Mouse (Mus musculus) olfactory bulb, adult 2 months (tissue): Measurements from ENCODE around the gene Zglp1. TPM values are rescaled to one million over a fixed set of nuclear protein-coding genes. Genes with fewer than 3 reads are reported as not detected.

ENCODE experiments used
- H3K27ac ChIP-seq: fragments of 200-500 bp; 2 replicates; pipeline ENCODE4 v1.5.1; 2012; ENCODE audit warnings: low read depth, low read length; ENCODE audit not compliant: insufficient read depth
- H3K4me1 ChIP-seq: fragments of 200-500 bp; 2 replicates; pipeline ENCODE4 v1.6.1; 2012; ENCODE audit warnings: low read length; ENCODE audit not compliant: control insufficient read depth, insufficient read depth
- H3K4me3 ChIP-seq: fragments of 200-500 bp; 2 replicates; pipeline ENCODE4 v1.5.1; 2012; ENCODE audit warnings: mild to moderate bottlenecking, low read depth, low read length, moderate library complexity; ENCODE audit not compliant: insufficient read depth
- CTCF ChIP-seq: fragments of 200-500 bp; IDR thresholded peaks from 2 replicates; pipeline ENCODE4 v1.5.1; 2012; ENCODE audit warnings: low read depth, mild to moderate bottlenecking, low read length, moderate library complexity; ENCODE audit not compliant: insufficient read depth
- POLR2A ChIP-seq: fragments of 200-500 bp; IDR thresholded peaks from 2 replicates; pipeline ENCODE4 v1.6.1; 2012; ENCODE audit warnings: mild to moderate bottlenecking, low read depth, low read length, moderate library complexity; ENCODE audit not compliant: insufficient read depth
- WGBS: fragments of 180-500 bp; shearing (Covaris S2); methylation state at CpG from one replicate; pipeline ENCODE4 v1.1.7; 2018; 5-methylcytosine and 5-hydroxymethylcytosine counted together
- polyA plus RNA-seq: library from polyadenylated mRNA; stranded (reverse); fragments of >200 nt; gene quantifications from 2 replicates; pipeline ENCODE4 v1.2.4, GENCODE M21; 2012; ENCODE audit warnings: low replicate concordance; ENCODE audit not compliant: missing spikeins, insufficient read depth, insufficient read length

Gene Zglp1
- polyA plus RNA-seq: not detected in 2 replicates

GRCm38 (mm10) chr9:21067006-21067684 is at the start of gene Zglp1:
Zglp1 (minus strand) TSS chr9:21067093.
- Histone ChIP-seq H3K4me1 (peaks cover 14% of the 10 kb centered on the region), H3K27ac (no peak within 1 kb of the TSS), H3K4me3 (no peak within 1 kb of the TSS)
- no peak for TF ChIP-seq CTCF
- no peak for TF ChIP-seq POLR2A
- WGBS: 89% methylated on average over 27 of the region's 27 CpGs

DNA sequence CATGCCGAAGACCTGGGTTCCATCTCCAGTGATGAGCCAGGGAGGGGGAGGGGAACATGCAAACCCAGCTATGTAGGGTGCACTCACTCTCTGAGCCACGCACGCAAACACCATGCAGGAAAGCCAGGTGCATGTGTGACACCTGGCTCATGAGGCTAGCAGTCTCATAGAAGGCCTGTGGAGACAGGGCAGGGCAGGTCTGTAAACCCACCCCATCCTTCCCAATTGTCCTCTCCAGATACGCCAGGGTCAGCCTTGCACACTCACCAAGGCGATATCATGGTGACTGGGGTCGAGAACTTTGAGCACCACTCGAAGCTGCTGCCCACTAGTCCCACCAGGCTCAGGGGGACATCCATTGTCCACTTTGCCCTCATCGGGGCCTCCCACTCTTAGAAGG is 48.2 kb upstream of the Zglp1 start:
- Histone ChIP-seq H3K4me3 (no peak overlapping the region), H3K4me1 (peaks cover 6% of the 10 kb centered on the region; the same call in 1 of the 2 replicates), H3K27ac (no peak overlapping the region)
- WGBS: 91% methylated on average over 8 of the region's 8 CpGs
- TF ChIP-seq POLR2A (no peak), CTCF (no peak)

DNA sequence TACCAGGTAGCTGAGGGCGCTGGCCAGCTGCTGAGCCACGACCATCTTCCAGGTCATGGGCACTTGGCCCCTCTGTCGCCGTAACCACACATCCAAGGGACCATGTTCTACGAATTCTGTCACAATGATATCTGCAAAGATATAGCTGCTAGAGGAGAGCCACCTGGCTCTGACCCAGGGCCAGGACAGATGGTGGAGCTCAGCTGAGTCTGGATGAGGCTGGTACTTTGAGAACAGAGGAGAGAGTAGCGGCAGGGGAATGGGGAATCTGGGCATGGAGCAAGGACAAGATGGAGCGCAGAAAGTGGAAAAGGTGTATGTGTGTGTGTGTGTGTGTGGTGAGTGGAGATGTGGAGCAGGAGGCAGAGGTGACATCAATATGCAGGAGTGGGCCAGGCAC is 47.3 kb upstream of the Zglp1 start:
- Histone ChIP-seq H3K4me1 (peaks cover 6% of the 10 kb centered on the region; the same call in 1 of the 2 replicates), H3K4me3 (no peak overlapping the region), H3K27ac (no peak overlapping the region)
- TF ChIP-seq CTCF: no peak
- TF ChIP-seq POLR2A: no peak
- 91% methylated on average over 7 of the region's 7 CpGs for WGBS

DNA sequence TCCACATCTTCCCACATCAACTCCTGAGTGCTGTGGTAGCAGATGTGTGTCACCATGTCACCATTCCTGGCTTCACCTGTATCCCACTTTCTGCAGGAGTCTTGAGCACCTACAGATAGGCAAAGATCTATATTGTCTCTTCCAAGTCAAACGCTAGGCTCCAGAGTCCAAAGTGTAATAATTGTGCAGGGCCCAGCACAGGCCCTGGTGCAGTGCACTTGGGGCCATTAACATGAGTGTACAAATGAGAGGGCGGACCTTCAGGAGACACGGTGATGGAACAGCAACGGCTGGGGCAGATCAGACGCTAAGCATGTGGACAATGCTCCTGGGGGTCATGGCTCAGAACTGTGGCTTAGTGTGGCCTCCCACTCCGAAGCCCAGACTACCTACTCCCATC is 46.9 kb upstream of the Zglp1 start:
- H3K4me1 ChIP-seq: peaks cover 6% of the 10 kb centered on the region; the same call in 1 of the 2 replicates
- TF ChIP-seq CTCF (no peak), POLR2A (no peak)
- no peak overlapping the region for H3K27ac ChIP-seq
- 89% methylated on average over 6 of the region's 6 CpGs for WGBS
- no peak overlapping the region for H3K4me3 ChIP-seq

DNA sequence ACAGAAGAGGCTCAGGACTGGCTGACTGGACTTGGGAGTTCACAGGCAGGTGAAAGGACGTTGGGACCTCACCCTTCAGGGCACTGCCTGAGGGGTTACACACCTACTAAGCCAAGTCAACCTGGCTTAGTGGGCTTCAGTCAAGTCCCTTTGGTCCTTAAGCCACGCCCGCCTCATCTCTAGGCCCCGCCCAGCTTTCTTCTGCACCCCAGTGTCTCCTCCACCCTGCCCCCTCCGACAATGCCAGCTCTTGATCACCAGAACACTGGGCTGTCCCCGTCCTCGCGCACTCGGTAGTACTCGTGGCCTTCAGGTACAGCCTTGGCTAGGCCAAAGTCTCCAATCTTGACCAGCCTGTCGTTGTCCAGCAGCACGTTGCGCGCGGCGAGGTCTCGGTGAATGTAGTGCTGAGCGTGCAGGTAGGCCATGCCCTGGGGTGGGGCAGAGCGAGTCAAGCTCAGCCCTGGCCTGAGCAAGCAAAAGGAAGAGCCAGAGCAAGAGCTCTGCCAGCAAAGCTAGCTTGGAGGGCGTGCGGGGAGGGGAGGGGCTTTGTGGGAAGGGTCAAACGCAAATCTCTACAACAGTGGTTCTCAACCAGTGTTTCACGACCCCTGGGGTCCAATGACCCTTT is 40.8 kb upstream of the Zglp1 start:
- no peak overlapping the region for H3K4me3 ChIP-seq
- 56% methylated on average over 23 of the region's 23 CpGs for WGBS
- TF ChIP-seq CTCF: no peak
- no peak for TF ChIP-seq POLR2A
- peaks cover 6% of the 10 kb centered on the region; the same call in 1 of the 2 replicates for H3K4me1 ChIP-seq
- no peak overlapping the region for H3K27ac ChIP-seq

GRCm38 (mm10) chr9:21105760-21106564 is 39.1 kb upstream of the Zglp1 start:
- H3K4me1 ChIP-seq: peaks cover 6% of the 10 kb centered on the region; the same call in 1 of the 2 replicates
- H3K27ac ChIP-seq: no peak overlapping the region
- WGBS: 85% methylated on average over 5 of the region's 5 CpGs
- TF ChIP-seq CTCF (no peak), POLR2A (no peak)
- no peak overlapping the region for H3K4me3 ChIP-seq

- WGBS: 87% methylated on average over 6 of the region's 6 CpGs
- H3K4me1 ChIP-seq: peaks cover 5% of the 10 kb centered on the region; the same call in 1 of the 2 replicates
- TF ChIP-seq POLR2A: no peak
- TF ChIP-seq CTCF: no peak
- no peak overlapping the region for H3K4me3 ChIP-seq
- no peak overlapping the region for H3K27ac ChIP-seq
Observed at GRCm38 (mm10) chr9:21104814-21105213, 37.9 kb upstream of the Zglp1 start.

DNA sequence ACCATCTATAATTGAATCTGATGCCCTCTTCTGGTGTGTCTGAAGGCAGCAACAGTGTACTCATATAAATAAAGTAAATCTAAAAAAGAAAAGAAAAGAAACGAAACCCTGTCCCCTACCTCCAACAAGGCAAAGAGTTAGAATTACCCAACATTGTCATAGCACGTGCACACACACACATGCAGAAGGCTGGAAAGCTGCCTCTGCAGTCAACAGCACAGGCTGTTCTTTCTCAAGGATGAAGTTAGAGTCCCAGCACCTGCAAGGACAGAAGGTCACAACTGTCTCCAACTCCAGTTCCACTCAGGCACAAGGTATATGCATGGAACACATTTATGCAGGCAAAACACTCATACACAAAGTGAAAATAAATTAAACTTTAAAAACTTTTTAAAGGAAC is 35.2 kb upstream of the Zglp1 start:
- peaks cover 7% of the 10 kb centered on the region; the same call in 1 of the 2 replicates for H3K4me1 ChIP-seq
- no peak overlapping the region for H3K4me3 ChIP-seq
- 96% methylated on average over 2 of the region's 2 CpGs for WGBS
- H3K27ac ChIP-seq: no peak overlapping the region
- TF ChIP-seq POLR2A (no peak), CTCF (no peak)

DNA sequence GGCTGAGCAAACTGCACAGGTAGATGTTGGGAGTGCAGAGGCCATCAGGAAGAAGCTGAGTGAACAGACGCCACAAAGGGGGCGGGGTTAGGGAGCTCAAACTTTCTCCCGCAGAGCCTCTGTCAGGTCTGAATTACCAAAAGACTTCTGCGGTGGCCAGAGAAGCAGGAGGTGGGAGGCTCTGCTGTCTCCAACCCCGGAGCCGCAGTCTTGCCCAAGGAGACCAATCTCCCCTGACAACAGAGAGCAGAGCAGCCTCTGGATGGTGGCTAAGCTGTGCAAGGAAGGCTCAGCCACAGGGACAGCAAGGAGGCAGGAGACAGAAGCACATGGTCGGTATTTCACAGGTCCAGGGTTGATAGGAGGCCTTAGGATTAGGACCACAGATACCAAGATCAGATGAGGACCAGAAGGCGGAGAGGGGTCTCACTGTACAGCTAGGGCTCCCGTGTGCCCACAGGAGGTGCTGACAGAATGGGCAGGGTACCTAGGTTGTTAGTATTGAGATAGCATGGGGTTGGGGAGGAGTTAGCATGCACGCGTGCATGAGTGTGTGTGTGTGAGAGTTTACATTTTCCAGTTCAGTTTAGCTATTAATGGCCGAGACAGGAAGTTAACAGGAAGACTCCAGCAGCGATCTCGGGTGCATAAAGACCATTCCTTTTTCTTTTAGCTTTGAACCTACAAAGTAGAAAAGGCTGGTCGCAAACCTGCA is 33.7 kb upstream of the Zglp1 start:
- WGBS: 54% methylated on average over 15 of the region's 15 CpGs
- Histone ChIP-seq H3K27ac (no peak overlapping the region), H3K4me3 (no peak overlapping the region), H3K4me1 (peaks cover 7% of the 10 kb centered on the region; the same call in 1 of the 2 replicates)
- TF ChIP-seq CTCF: no peak
- TF ChIP-seq POLR2A: no peak
